Mouse (Mus musculus) splenic B cell, adult 2 months (primary cell): ENCODE data around the gene Zfp64.
A peak's percentile ranks its signal among the peaks of the same experiment; 100 is the strongest.

ENCODE experiments used
- DNase-seq: peaks from one replicate; pipeline ENCODE4 v3.0.0-alpha.2; 2011; ENCODE audit warnings: low read depth, low spot score
- H3K27me3 ChIP-seq: 2 replicates; pipeline ENCODE4 v1.6.1; 2012; ENCODE audit warnings: mild to moderate bottlenecking, low read length, moderate library complexity, mixed read lengths; ENCODE audit not compliant: control insufficient read depth, poor library complexity, insufficient read depth, severe bottlenecking
- H3K36me3 ChIP-seq: 2 replicates; pipeline ENCODE4 v1.6.1; 2012; ENCODE audit warnings: mild to moderate bottlenecking, low read length, moderate library complexity, mixed read lengths; ENCODE audit not compliant: control insufficient read depth, poor library complexity, insufficient read depth, severe bottlenecking

Gene Zfp64

DNA sequence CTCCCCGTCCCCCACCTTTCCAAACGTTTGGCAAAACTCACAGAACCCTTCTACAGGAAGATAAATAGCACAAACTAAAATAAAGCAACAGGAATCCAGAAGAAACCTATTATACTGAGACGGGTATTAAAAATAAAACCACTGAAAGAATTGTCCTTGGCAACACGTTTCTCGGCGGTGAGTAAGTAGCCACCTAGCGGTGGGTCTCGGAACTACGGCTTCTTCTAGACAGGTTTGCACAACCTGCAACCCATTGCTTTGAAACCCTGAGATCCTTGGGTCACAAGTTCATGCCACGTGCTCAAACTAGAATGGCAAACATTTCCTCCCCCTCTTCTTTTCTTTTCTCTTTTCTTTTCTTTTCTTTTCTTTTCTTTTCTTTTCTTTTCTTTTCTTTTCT lies 25.7 kb downstream of the Zfp64 start:
- peak; percentile 75 for DNase-seq
- H3K36me3 ChIP-seq = peaks cover 4% of the 10 kb centered on the region; the same call in 1 of the 2 replicates
- H3K27me3 ChIP-seq = no peaks in the 10 kb centered on the region

DNA sequence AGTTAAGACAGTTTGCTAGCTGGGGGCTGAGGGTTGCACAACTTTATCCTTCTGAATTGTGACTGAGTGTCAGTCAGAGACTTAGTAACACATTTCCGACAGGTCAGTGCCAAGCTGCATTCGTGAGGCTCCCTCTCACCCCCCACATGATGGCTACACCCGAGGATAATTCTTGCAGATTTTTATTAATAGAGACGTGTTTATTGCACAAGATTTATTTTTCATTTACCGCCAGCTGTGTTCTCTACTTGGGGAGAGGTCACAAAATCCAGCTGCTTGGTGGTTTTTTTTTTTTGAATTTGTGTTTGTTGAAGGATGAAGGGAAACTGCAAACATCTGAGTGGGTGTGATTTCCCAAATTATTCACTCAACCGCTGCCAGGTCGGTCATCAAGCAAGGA lies 28.0 kb downstream of the Zfp64 start:
- Histone ChIP-seq H3K27me3 (no peaks in the 10 kb centered on the region), H3K36me3 (peaks cover 4% of the 10 kb centered on the region; the same call in 1 of the 2 replicates)
- DNase-seq = no peak

DNA sequence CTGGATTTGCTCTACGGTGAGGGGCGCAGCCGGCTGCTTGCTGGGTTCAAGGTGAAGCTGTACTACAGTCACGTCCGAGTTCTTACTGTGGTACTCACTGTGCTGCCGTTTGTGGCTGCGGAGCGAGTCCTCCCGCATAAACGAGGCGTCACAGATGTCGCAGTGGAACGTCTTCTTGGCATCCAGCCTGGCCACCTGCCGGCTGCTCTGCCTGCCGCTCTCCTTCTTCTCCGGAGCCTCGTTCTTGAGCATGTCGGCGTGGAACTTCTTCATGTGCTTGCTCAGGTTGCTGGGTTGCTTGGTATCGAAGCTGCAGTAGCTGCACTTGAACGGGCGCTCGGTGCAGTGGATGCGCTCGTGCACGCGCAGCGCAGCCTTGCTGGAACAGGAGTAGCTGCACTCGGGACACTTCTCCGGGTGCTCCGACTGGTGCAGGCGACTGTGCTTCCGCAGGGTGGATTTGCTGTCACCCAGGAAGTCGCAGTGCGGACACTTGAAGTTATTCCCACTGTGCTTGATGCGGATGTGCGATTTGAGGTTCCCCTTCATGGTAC lies 29.1 kb downstream of the Zfp64 start:
- Histone ChIP-seq H3K27me3 (no peaks in the 10 kb centered on the region), H3K36me3 (peaks cover 4% of the 10 kb centered on the region; the same call in 1 of the 2 replicates)
- no peak for DNase-seq

GRCm38 (mm10) chr2:168923706-168924105 lies 31.7 kb downstream of the Zfp64 start:
- Histone ChIP-seq H3K36me3 (peaks cover 4% of the 10 kb centered on the region; the same call in 1 of the 2 replicates), H3K27me3 (no peaks in the 10 kb centered on the region)
- no peak for DNase-seq

- Histone ChIP-seq H3K27me3 (no peaks in the 10 kb centered on the region), H3K36me3 (peaks cover 4% of the 10 kb centered on the region; the same call in 1 of the 2 replicates)
- DNase-seq = no peak
Observed at GRCm38 (mm10) chr2:168922466-168922865, 32.9 kb downstream of the Zfp64 start.

DNA sequence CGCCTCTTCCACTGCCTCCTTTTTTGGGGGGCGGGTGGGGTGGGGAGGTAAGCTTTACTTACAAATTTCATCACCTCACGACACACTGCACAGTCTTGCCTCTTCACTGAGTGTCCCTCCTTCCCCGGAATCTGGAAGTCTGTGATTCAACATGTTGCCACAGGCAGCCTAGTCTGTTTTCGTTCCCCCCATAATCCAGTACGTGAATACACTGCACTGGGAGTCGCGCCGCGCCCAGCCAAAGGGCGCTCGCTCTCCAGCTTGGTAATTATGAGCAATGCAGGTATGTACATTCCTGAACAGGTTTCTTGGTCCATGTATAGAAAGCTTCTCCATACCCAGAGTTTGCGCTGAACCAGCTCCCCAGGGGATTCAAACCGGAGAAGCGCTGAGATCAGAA lies 35.4 kb downstream of the Zfp64 start:
- H3K36me3 ChIP-seq = no peaks in the 10 kb centered on the region
- no peak for DNase-seq
- no peaks in the 10 kb centered on the region for H3K27me3 ChIP-seq

- DNase-seq = peak; percentile 8
- H3K36me3 ChIP-seq = no peaks in the 10 kb centered on the region
- no peaks in the 10 kb centered on the region for H3K27me3 ChIP-seq
Observed at GRCm38 (mm10) chr2:168912901-168913721, 42.3 kb downstream of the Zfp64 start.

DNA sequence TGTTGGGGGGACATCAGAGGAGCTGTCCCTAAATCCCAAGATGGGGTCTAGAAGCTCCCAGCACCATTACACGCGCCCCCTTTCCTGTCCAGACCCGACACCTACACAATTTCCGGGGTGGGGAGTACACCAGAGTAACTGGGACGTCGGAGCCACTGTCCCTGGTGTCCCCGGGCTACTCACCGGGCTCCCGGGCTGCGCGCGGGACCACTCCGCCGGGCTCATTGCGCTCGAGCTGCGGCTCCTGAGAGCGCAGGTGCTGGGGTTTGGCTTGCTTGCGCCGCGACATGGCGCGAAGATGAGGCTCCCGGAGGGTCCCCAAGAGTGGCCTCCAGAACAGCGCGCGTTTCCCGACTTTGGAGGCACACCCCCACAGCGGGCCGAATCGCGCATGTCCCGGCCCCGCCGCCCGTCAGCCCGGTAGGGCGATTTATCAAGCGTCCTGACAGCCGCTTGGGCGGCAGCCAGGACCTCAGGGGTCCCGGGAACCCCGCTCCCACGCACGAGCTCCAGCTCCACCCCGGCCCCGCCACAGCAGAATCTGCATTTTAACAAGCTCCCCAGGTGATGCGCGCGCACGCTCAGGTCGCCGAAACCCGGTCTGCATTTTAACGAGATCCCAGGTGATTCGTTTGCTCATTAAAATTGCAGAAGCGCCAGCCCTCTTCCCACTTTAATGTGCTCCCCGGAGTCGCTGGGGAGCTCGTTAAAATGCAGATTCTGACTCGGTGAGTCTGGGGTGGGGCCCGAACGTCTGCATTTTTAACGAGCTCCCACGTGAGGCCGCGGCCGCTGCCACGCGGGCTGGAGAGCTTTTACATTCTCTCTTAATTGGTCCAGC lies 43.1 kb downstream of the Zfp64 start:
- no peaks in the 10 kb centered on the region for H3K36me3 ChIP-seq
- no peaks in the 10 kb centered on the region for H3K27me3 ChIP-seq
- DNase-seq = no peak

GRCm38 (mm10) chr2:168911527-168911926 lies 43.9 kb downstream of the Zfp64 start:
- Histone ChIP-seq H3K27me3 (no peaks in the 10 kb centered on the region), H3K36me3 (no peaks in the 10 kb centered on the region)
- no peak for DNase-seq

GRCm38 (mm10) chr2:168906022-168906421 lies 49.4 kb downstream of the Zfp64 start:
- H3K27me3 ChIP-seq = no peaks in the 10 kb centered on the region
- no peak for DNase-seq
- H3K36me3 ChIP-seq = no peaks in the 10 kb centered on the region

- DNase-seq = peak; percentile 22
- H3K27me3 ChIP-seq = no peaks in the 10 kb centered on the region
- H3K36me3 ChIP-seq = no peaks in the 10 kb centered on the region
Observed at GRCm38 (mm10) chr2:168904846-168905245, 50.5 kb downstream of the Zfp64 start.

DNA sequence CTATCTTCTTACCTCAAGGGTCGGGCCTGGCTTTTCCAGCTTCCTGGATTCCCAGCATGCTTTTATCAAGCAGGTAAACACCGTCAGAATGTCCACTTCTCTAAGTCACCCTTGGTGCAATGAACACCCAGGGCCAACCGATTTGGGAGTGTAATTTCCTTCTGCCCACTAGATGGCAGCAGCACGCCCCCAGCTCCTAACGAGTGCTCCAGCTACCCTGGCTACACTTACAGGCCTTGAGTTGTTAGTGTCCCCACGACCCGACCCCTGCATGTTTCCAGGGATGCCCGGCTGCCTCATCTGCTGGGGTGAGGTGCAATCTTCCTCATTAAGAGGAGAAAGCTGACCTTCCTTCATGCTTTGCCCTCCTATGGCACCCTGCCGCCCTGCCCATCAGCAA lies 51.2 kb downstream of the Zfp64 start:
- peak; percentile 72 for DNase-seq
- Histone ChIP-seq H3K27me3 (no peaks in the 10 kb centered on the region), H3K36me3 (no peaks in the 10 kb centered on the region)

DNA sequence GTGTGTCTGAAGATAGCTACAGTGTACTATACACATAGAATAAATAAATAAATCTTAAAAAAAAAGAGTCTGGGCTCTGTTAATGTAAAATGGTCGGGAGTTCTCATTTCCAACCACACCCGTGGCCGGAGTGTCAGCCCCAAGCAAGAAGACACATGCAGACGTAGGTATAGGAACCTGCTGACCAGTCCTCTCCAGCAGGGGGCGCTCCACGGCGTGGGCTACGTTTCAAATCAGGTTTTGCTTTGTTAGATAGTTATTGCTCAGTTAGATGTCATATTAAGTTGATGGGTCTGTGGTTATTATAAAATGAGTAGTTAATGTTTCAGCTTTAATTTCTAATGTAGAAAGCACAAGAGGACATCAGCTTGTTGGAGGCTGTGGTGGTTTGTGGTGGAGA lies 52.8 kb downstream of the Zfp64 start:
- DNase-seq = peak; percentile 67
- H3K27me3 ChIP-seq = no peaks in the 10 kb centered on the region
- no peaks in the 10 kb centered on the region for H3K36me3 ChIP-seq

- Histone ChIP-seq H3K36me3 (no peaks in the 10 kb centered on the region), H3K27me3 (no peaks in the 10 kb centered on the region)
- no peak for DNase-seq
Observed at GRCm38 (mm10) chr2:168897906-168898305, 57.5 kb downstream of the Zfp64 start.

DNA sequence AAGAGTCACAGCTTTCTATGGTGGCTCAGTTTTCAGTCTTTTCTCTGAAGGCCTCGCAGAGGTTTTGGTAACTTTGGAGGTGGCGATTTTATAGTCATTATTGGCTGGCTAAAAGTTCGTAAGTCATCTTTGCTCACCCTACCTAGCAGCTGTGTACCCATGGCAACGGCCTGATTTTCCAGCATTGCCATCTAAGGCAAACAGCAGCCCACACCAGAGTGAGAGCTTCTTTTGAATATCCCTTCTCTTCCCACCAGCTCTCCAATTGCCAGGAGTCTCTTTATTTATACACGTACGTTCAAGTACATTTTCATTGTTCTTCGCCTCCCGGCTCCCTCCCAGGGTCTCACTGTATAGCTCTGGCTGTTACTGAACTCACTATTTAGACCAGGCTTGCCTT lies 59.9 kb downstream of the Zfp64 start:
- no peaks in the 10 kb centered on the region for H3K36me3 ChIP-seq
- no peaks in the 10 kb centered on the region for H3K27me3 ChIP-seq
- no peak for DNase-seq
